Mouse (Mus musculus) myocyte (in vitro differentiated cells): Measurements from ENCODE around the gene Mylk4. TPM values are rescaled to one million over a fixed set of nuclear protein-coding genes. Genes with fewer than 3 reads are reported as not detected.

ENCODE experiments used
- H3K27me3 ChIP-seq: one replicate; pipeline ENCODE4 v1.6.1; 2011; ENCODE audit not compliant: control insufficient read depth, insufficient read depth, insufficient read length
- H3K36me3 ChIP-seq: one replicate; pipeline ENCODE4 v1.6.1; 2011; ENCODE audit not compliant: control insufficient read depth, insufficient read depth
- H3K4me2 ChIP-seq: one replicate; pipeline ENCODE4 v1.6.1; 2011; ENCODE audit warnings: low read depth, control low read depth
- H3K4me3 ChIP-seq: one replicate; pipeline ENCODE4 v1.5.1; 2011; ENCODE audit warnings: mild to moderate bottlenecking, control low read depth, moderate library complexity
- H3K79me2 ChIP-seq: one replicate; pipeline ENCODE4 v1.6.1; 2011; ENCODE audit not compliant: control insufficient read depth, insufficient read depth
- H3ac ChIP-seq: one replicate; pipeline ENCODE4 v1.6.1; 2011; ENCODE audit not compliant: control insufficient read depth, insufficient read length
- CEBPB ChIP-seq: IDR thresholded peaks from 2 replicates; pipeline ENCODE4 v1.6.1; 2011; ENCODE audit warnings: mild to moderate bottlenecking, moderate library complexity; ENCODE audit not compliant: poor library complexity, insufficient read depth, severe bottlenecking
- E2F4 ChIP-seq: IDR thresholded peaks from one replicate; pipeline ENCODE4 v1.6.1; 2011; ENCODE audit warnings: mild to moderate bottlenecking, control low read depth, moderate library complexity; ENCODE audit not compliant: insufficient read depth
- MAX ChIP-seq: IDR thresholded peaks from one replicate; pipeline ENCODE4 v1.6.1; 2011; ENCODE audit warnings: low read depth, mild to moderate bottlenecking, control low read depth
- MYOD1 ChIP-seq, 3 experiments: IDR thresholded peaks; one replicate each; pipeline ENCODE4 v1.6.1; 2011; ENCODE audit warnings: control low read depth in 2 of 3, low read depth in 2 of 3, mild to moderate bottlenecking in 2 of 3, moderate library complexity in 1 of 3; ENCODE audit not compliant: insufficient read length in 2 of 3, control insufficient read depth in 1 of 3
- MYOG ChIP-seq, 3 experiments: IDR thresholded peaks; one replicate each; pipeline ENCODE4 v1.6.1; 2011; ENCODE audit warnings: control low read depth in 2 of 3, low read depth in 2 of 3, mild to moderate bottlenecking in 2 of 3; ENCODE audit not compliant: insufficient read length in 2 of 3, control insufficient read depth in 1 of 3, insufficient read depth in 1 of 3
- POLR2A ChIP-seq: IDR thresholded peaks from one replicate; pipeline ENCODE4 v1.6.1; 2011; ENCODE audit warnings: low read depth, mild to moderate bottlenecking, control low read depth, moderate library complexity; ENCODE audit not compliant: insufficient read length
- POLR2AphosphoS2 ChIP-seq: IDR thresholded peaks from one replicate; pipeline ENCODE4 v1.6.1; 2011; ENCODE audit warnings: low read depth, control low read depth; ENCODE audit not compliant: insufficient read length
- REST ChIP-seq: IDR thresholded peaks from one replicate; pipeline ENCODE4 v1.6.1; 2011; ENCODE audit warnings: mild to moderate bottlenecking, control low read depth, moderate library complexity; ENCODE audit not compliant: insufficient read depth, insufficient read length
- SRF ChIP-seq: IDR thresholded peaks from one replicate; pipeline ENCODE4 v1.6.1; 2011; ENCODE audit warnings: low read depth; ENCODE audit not compliant: control insufficient read depth, insufficient read length
- TCF12 ChIP-seq: IDR thresholded peaks from one replicate; pipeline ENCODE4 v1.6.1; 2011; ENCODE audit warnings: mild to moderate bottlenecking, control low read depth; ENCODE audit not compliant: poor library complexity, insufficient read depth, severe bottlenecking
- TCF3 ChIP-seq: IDR thresholded peaks from one replicate; pipeline ENCODE4 v1.6.1; 2011; ENCODE audit warnings: low read depth, control low read depth; ENCODE audit not compliant: insufficient read length
- USF1 ChIP-seq: IDR thresholded peaks from one replicate; pipeline ENCODE4 v1.6.1; 2011; ENCODE audit warnings: low read depth, mild to moderate bottlenecking, control low read depth, moderate library complexity
- polyA plus RNA-seq: library from polyadenylated mRNA; unstranded; fragments of >200 nt; fragmentation: generic; extraction: Trizol; gene quantifications from one replicate; pipeline ENCODE4 v1.2.1, GENCODE M21; 2012; ENCODE audit warnings: missing spikeins

Mylk4 gene
- polyA plus RNA-seq, 1 experiment: 31.1 TPM

GRCm38 (mm10) chr13:32827111-32827822 lies 43.5 kb upstream of the Mylk4 start:
- Histone ChIP-seq H3K27me3 (no peaks in the 10 kb centered on the region), H3K4me2 (no peak overlapping the region), H3K36me3 (no peaks in the 10 kb centered on the region), H3ac (no peak overlapping the region), H3K79me2 (no peaks in the 10 kb centered on the region), H3K4me3 (no peak overlapping the region)
- no peak for TF ChIP-seq USF1
- TF ChIP-seq POLR2AphosphoS2: no peak
- no peak for TF ChIP-seq MAX
- TF ChIP-seq E2F4: no peak
- no peak for TF ChIP-seq POLR2A
- TF ChIP-seq SRF: no peak
- no peak for TF ChIP-seq TCF3
- TF ChIP-seq MYOD1 (IDR thresholded peaks at IDR 0.05; ENCODE audit: control insufficient read depth in 1 of 3, insufficient read length in 2 of 3, low read depth in 2 of 3): no peak
- TF ChIP-seq CEBPB: no peak
- TF ChIP-seq MYOG (IDR thresholded peaks at IDR 0.05; ENCODE audit: control insufficient read depth in 1 of 3, insufficient read depth in 1 of 3, insufficient read length in 2 of 3, low read depth in 2 of 3): no peak
- no peak for TF ChIP-seq REST
- TF ChIP-seq TCF12: no peak

GRCm38 (mm10) chr13:32825546-32825945 lies 41.8 kb upstream of the Mylk4 start:
- Histone ChIP-seq H3K27me3 (no peaks in the 10 kb centered on the region), H3K4me2 (no peak overlapping the region), H3K79me2 (no peaks in the 10 kb centered on the region), H3ac (no peak overlapping the region), H3K36me3 (peaks cover 5% of the 10 kb centered on the region), H3K4me3 (no peak overlapping the region)
- TF ChIP-seq TCF3 (no peak), SRF (no peak), REST (no peak), MYOD1 (IDR thresholded peaks at IDR 0.05; ENCODE audit: control insufficient read depth in 1 of 3, insufficient read length in 2 of 3, low read depth in 2 of 3) (no peak), MAX (no peak), TCF12 (no peak), POLR2A (no peak), POLR2AphosphoS2 (no peak), MYOG (IDR thresholded peaks at IDR 0.05; ENCODE audit: control insufficient read depth in 1 of 3, insufficient read depth in 1 of 3, insufficient read length in 2 of 3, low read depth in 2 of 3) (no peak), USF1 (no peak), CEBPB (no peak), E2F4 (no peak)

DNA sequence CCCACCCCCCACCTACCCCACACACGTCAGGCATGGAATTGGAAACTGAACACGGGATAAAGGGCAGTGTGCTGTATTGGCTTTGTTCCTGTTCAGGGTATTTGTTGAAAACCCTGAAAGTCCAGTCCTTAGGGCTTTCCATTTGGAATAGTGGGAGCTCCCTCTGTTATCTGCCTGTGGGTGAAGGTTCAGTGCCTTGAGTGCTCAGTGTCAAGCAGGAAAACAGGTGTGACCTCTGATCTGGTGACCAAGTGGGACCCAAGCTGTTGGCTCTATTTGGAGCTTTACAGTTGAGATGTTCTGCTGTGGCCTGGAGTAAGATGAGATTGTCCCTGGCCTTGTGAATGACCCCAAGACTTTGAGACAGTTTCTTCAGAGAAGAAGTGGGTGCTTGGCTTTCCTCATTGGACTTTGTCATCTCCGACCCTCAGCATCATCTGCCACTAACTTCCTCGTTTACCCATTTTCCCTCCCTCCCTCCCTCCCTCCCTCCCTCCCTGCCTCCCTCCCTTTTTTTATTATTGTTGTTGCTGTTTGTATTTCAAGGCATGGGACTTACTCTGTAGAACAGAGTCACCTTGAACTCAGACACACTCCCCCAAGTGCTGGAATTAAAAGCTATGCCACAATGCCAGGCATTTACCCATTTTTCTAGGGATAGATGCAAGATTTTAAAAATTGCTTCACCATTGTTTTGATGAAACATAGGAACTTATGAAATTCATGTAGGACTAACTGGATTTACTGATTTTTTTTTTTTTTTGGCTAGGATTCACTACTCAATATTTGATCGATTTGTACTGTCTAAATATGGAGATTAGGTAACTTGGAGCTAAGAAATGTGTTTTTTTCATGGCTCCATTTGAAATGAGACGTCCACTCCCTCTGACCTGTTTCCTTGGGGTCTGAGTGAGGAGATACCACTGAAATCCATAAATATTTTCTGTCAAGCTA lies 40.9 kb upstream of the Mylk4 start:
- Histone ChIP-seq H3K4me3 (no peak overlapping the region), H3K4me2 (no peak overlapping the region), H3ac (no peak overlapping the region), H3K79me2 (no peaks in the 10 kb centered on the region), H3K36me3 (peaks cover 8% of the 10 kb centered on the region), H3K27me3 (no peaks in the 10 kb centered on the region)
- TF ChIP-seq POLR2AphosphoS2: no peak
- TF ChIP-seq POLR2A: no peak
- no peak for TF ChIP-seq TCF12
- TF ChIP-seq MYOD1 (IDR thresholded peaks at IDR 0.05; ENCODE audit: control insufficient read depth in 1 of 3, insufficient read length in 2 of 3, low read depth in 2 of 3): peak; percentile 38 to 72 (median 51)
- no peak for TF ChIP-seq USF1
- TF ChIP-seq SRF: no peak
- TF ChIP-seq MYOG (IDR thresholded peaks at IDR 0.05; ENCODE audit: control insufficient read depth in 1 of 3, insufficient read depth in 1 of 3, insufficient read length in 2 of 3, low read depth in 2 of 3): peak in 2 of 3 experiments; percentile 10 to 44
- no peak for TF ChIP-seq MAX

DNA sequence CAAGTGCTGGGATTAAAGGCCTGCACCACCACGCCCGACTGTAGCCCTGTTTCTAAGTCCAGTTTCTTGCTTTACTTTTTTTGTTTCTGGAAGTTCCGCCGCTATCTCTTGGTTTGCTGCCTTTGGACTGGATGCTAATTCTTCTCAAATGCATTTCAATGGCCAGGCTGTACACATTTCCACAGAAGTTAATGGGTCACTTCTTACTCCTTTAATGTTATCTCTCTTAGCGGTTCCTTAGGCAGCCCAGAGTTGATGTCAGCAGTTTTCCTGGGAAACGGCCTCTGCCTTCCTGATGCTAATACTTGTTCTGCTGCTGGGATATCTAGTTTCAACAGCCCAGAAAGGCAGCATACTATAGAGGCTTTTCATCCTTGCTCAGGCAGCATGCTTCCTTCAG lies 39.4 kb upstream of the Mylk4 start:
- no peak overlapping the region for H3ac ChIP-seq
- peaks cover 15% of the 10 kb centered on the region for H3K36me3 ChIP-seq
- H3K4me2 ChIP-seq: no peak overlapping the region
- no peak for TF ChIP-seq CEBPB
- no peak for TF ChIP-seq MAX
- TF ChIP-seq E2F4: no peak
- no peak for TF ChIP-seq MYOG (IDR thresholded peaks at IDR 0.05; ENCODE audit: control insufficient read depth in 1 of 3, insufficient read depth in 1 of 3, insufficient read length in 2 of 3, low read depth in 2 of 3)
- no peak for TF ChIP-seq MYOD1 (IDR thresholded peaks at IDR 0.05; ENCODE audit: control insufficient read depth in 1 of 3, insufficient read length in 2 of 3, low read depth in 2 of 3)
- no peak for TF ChIP-seq REST
- no peak for TF ChIP-seq USF1
- TF ChIP-seq SRF: no peak
- no peak for TF ChIP-seq POLR2A
- no peak for TF ChIP-seq TCF3
- TF ChIP-seq POLR2AphosphoS2: no peak
- no peak for TF ChIP-seq TCF12
- no peaks in the 10 kb centered on the region for H3K27me3 ChIP-seq
- no peaks in the 10 kb centered on the region for H3K79me2 ChIP-seq
- H3K4me3 ChIP-seq: no peak overlapping the region
